Mouse (Mus musculus): ENCODE results near the gene Slc34a3. TPM values are rescaled to one million over a fixed set of nuclear protein-coding genes. Genes with fewer than 3 reads are reported as not detected.
A peak's percentile ranks its signal among the peaks of the same experiment; 100 is the strongest.

Gene Slc34a3
- total and polyA plus RNA-seq, 3 experiments, result not detected

DNA sequence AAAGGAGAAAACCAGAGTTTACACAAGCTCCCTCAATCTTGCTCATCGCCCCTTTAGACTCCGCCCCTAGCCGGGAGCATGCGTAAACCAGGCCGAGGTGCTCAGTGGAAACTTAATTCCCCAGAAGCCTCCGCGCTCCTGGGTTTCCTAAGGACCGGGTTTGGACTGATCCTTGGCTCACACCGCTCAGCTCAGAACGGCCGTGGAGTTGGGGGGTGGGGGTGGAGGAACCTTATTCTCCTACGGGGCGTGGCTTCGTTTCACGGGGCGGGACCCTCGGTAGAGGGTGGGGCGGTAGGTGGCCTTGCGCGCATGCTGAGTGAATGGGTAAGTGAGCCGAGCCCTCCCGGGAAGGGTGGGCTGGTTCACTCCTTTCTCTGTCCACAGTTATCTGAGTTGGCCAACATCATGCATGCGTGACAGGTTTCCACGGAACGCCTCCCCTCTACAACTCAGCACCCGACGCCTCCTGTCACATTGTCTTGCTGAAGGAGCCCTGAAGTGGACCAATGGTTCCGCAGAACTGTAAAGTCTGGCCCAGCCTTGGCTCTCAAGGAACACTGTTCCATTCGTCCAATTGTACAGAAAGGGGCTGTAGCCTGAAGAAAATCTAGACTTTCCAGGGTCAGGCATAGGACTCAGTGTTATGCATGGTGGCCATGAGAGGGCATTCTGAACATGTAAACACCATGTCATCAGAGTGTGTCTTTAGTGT is 6.7 kb upstream of the Slc34a3 start:
- Histone ChIP-seq H3K27me3 (replicated peaks) (peaks cover 50% of the 10 kb centered on the region), H3K4me2 (ENCODE audit: insufficient read depth, low read depth, poor library complexity, severe bottlenecking) (peak overlapping the region; percentile 89), H3K79me2 (replicated peaks; ENCODE audit: control insufficient read depth, extremely low read depth, insufficient read depth, poor library complexity, severe bottlenecking) (no peaks in the 10 kb centered on the region), H3K9ac (ENCODE audit: insufficient read depth, low read depth) (peak overlapping the region; percentile 3; the same call in 1 of the 2 replicates), H3K27ac (ENCODE audit: insufficient read depth, low read depth) (no peak overlapping the region), H3K9me3 (replicated peaks; ENCODE audit: low read length) (no peaks in the 10 kb centered on the region), H3K4me1 (ENCODE audit: control insufficient read depth in 1 of 2, insufficient read depth in 2 of 2) (peaks cover 12 to 16% of the 10 kb centered on the region in 2 experiments), H3K36me3 (replicated peaks in 1 of 2; ENCODE audit: control insufficient read depth in 1 of 2, insufficient read depth in 1 of 2, low read length in 1 of 2) (peaks cover 11 to 25% of the 10 kb centered on the region in 2 experiments), H3K4me3 (replicated peaks in 1 of 3; ENCODE audit: low read depth in 2 of 3, low read length in 2 of 3, poor library complexity in 1 of 3) (peak overlapping the region; percentile 29 to 49 (median 44))
- DNase-seq (ENCODE audit: extremely low read depth), result peak; percentile 74
- TF ChIP-seq UBTF (IDR thresholded peaks at IDR 0.05; ENCODE audit: low read depth, low read length), result no peak
- TF ChIP-seq ZMIZ1 (IDR thresholded peaks at IDR 0.05; ENCODE audit: low read depth, low read length), result no peak
- TF ChIP-seq SIN3A (IDR thresholded peaks at IDR 0.05; ENCODE audit: low read length), result no peak
- no peak for TF ChIP-seq E2F4 (IDR thresholded peaks at IDR 0.05; ENCODE audit: insufficient replicate concordance, low read depth, low read length)
- TF ChIP-seq CHD2 (IDR thresholded peaks at IDR 0.05; ENCODE audit: low read length), result no peak
- no peak for TF ChIP-seq ZKSCAN1 (IDR thresholded peaks at IDR 0.05; ENCODE audit: borderline replicate concordance, low read depth, low read length)
- TF ChIP-seq ZNF384 (IDR thresholded peaks at IDR 0.05; ENCODE audit: low read depth, low read length), result no peak
- TF ChIP-seq NELFE (IDR thresholded peaks at IDR 0.05; ENCODE audit: low read depth, low read length), result 0 out of 2 replicates have a peak, but pooled peaks have one; percentile 48
- TF ChIP-seq MAZ (IDR thresholded peaks at IDR 0.05; ENCODE audit: low read depth, low read length), result no peak
- peak; percentile 84 for TF ChIP-seq NRF1 (IDR thresholded peaks at IDR 0.05; ENCODE audit: low read depth, low read length)
- TF ChIP-seq POLR2A (IDR thresholded peaks at IDR 0.05; ENCODE audit: low read depth, low read length), result peak; percentile 73
- TF ChIP-seq SMC3 (IDR thresholded peaks at IDR 0.05; ENCODE audit: low read depth, low read length), result no peak
- no peak for TF ChIP-seq EP300 (IDR thresholded peaks at IDR 0.05; ENCODE audit: low read length)
- TF ChIP-seq CHD1 (IDR thresholded peaks at IDR 0.05; ENCODE audit: low read depth, low read length), result no peak
- no peak for TF ChIP-seq JUN (IDR thresholded peaks at IDR 0.05; ENCODE audit: insufficient read depth, low read depth, low read length)
- no peak for TF ChIP-seq MAFK (IDR thresholded peaks at IDR 0.05; ENCODE audit: insufficient replicate concordance, low read length)
- TF ChIP-seq POLR2AphosphoS2 (IDR thresholded peaks at IDR 0.05; ENCODE audit: low read depth, low read length), result no peak
- TF ChIP-seq JUND (conservative IDR thresholded peaks at IDR 0.05; ENCODE audit: low read depth, low read length), result no peak
- TF ChIP-seq TCF12 (IDR thresholded peaks at IDR 0.05; ENCODE audit: low read depth, low read length), result 0 out of 2 replicates have a peak, but pooled peaks have one; percentile 41
- TF ChIP-seq CTCF (conservative IDR thresholded peaks at IDR 0.05 in 1 of 2, IDR thresholded peaks at IDR 0.05 in 1 of 2; ENCODE audit: low read depth in 2 of 2, low read length in 2 of 2), result no peak
- TF ChIP-seq KAT2A (IDR thresholded peaks at IDR 0.05; ENCODE audit: insufficient replicate concordance, low read length), result no peak
- no peak for TF ChIP-seq USF1 (IDR thresholded peaks at IDR 0.05; ENCODE audit: low read depth, low read length)
- no peak for TF ChIP-seq TBP (conservative IDR thresholded peaks at IDR 0.05; ENCODE audit: low read depth, low read length)
- TF ChIP-seq RAD21 (IDR thresholded peaks at IDR 0.05; ENCODE audit: low read depth, low read length), result no peak
- TF ChIP-seq USF2 (conservative IDR thresholded peaks at IDR 0.05; ENCODE audit: low read depth, low read length), result no peak
- no peak for TF ChIP-seq ZC3H11A (IDR thresholded peaks at IDR 0.05; ENCODE audit: low read depth, low read length)
- no peak for TF ChIP-seq IRF4 (IDR thresholded peaks at IDR 0.05; ENCODE audit: low read depth, low read length)
- no peak; the same call in 1 of the 2 replicates for TF ChIP-seq MAX (IDR thresholded peaks at IDR 0.05; ENCODE audit: low read length)
- TF ChIP-seq MEF2A (IDR thresholded peaks at IDR 0.05; ENCODE audit: borderline replicate concordance, low read depth, low read length), result no peak
- no peak for TF ChIP-seq GABPA (IDR thresholded peaks at IDR 0.05; ENCODE audit: insufficient replicate concordance, low read depth, low read length)
- dilution Hi-C loops (cut with MboI; ENCODE audit: extremely low pct_ligation_motif_present, extremely low pct_unique_long_range_greater_than_20kb, low sequenced_read_pairs) (no loop called here), in situ Hi-C loops (cut with MboI; ENCODE audit: low pct_ligation_motif_present, low pct_unique_long_range_greater_than_20kb, low sequenced_read_pairs) (no loop called here)

All from CH12.LX (cell line).